Mouse (Mus musculus): ENCODE results near the gene Atn1. TPM values are rescaled to one million over a fixed set of nuclear protein-coding genes. Genes with fewer than 3 reads are reported as not detected.
A peak's percentile ranks its signal among the peaks of the same experiment; 100 is the strongest.

Atn1 gene
- polyA plus RNA-seq, 1 experiment from 2014 or later: 1.5 TPM

DNA sequence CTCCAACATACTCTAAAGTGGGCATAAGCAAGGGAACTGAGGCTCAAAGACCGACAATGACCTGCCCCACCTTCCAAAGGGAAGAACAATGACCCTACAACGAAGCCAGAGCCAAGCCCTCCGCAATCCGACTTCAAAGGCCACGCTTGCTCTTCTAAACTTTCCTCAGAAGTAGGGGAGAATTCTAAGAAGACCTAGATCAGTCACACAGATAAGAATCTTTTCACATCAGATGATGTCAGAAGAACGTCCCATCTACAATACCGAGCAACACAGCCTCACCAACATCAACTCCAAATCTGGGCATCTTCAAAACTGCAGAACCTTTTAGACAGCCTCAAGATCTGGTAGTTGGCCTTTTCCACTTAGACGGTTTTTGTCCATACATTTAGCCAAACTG is 5.9 kb downstream of the Atn1 start:
- H3K27me3 ChIP-seq: peaks cover 30% of the 10 kb centered on the region
- no peak for ATAC-seq (ENCODE audit: low read depth)
- no peak overlapping the region for H3K4me3 ChIP-seq (replicated peaks)
- H3K9ac ChIP-seq: no peak overlapping the region
- peaks cover 29% of the 10 kb centered on the region for H3K4me1 ChIP-seq (replicated peaks)
- H3K4me2 ChIP-seq: no peak overlapping the region
- H3K9me3 ChIP-seq (replicated peaks): no peaks in the 10 kb centered on the region
- no peak overlapping the region for H3K27ac ChIP-seq
- H3K36me3 ChIP-seq: peaks cover 10% of the 10 kb centered on the region; the same call in 1 of the 2 replicates
- WGBS (ENCODE audit: insufficient replicate concordance): 67% methylated on average over 8 of the region's 8 CpGs
- no peak for DNase-seq

DNA sequence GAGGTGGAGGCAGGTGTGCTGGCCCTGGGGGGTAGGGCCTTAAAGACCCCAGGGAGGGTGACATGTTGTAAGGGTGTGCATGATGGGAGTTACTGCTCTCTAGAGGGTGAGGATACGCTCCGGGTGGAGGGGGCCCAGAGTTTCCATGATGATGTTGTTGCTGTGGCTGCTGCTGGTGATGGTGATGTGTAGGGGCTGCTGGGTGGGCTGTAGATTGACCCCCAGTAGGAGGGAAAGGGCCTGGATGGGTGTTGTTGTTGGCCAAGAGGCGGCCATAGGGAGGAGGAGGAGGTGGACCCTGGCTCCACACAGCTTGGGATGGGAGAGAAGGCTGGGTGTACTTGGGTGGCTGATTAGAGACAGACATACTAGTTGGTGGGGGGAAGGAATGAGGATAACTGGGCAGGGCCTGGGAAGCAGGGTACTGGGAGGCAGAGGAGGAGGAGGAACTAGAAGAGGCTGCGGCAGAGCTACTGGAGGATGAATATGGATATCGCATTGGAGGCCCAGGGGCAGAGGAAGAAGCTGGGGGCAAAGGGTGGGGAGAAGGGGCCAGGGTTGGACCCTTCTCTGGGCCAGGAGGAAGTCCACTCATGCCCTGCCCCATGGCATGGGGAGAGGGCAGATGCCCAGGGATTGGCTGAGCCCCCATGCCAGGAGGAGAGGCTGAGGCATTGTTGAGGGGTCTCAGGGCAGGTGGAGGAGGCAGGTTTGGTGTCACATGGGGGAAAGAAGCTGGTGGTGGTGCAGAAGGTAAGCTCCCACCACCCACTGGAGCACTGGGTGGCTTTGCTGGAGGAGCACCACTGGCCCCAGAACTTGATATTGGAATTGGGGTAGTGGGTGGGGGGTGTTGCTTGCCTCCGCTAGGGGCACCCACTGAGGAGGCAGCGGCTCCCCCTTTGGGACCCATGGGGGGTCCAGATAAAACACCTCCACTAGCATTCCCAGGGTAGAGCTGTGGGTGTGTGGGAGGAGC is 9.4 kb downstream of the Atn1 start:
- no peaks in the 10 kb centered on the region for H3K27me3 ChIP-seq
- peak overlapping the region; percentile 100 for H3K4me2 ChIP-seq
- no peak overlapping the region for H3K27ac ChIP-seq
- peaks cover 28% of the 10 kb centered on the region for H3K4me1 ChIP-seq (replicated peaks)
- no peaks in the 10 kb centered on the region for H3K9me3 ChIP-seq (replicated peaks)
- peak overlapping the region; percentile 91 for H3K9ac ChIP-seq
- DNase-seq (no peak), ATAC-seq (ENCODE audit: low read depth) (no peak)
- WGBS (ENCODE audit: insufficient replicate concordance): 79% methylated on average over 7 of the region's 7 CpGs
- H3K4me3 ChIP-seq (replicated peaks): peak overlapping the region; percentile 71
- peaks cover 16% of the 10 kb centered on the region for H3K36me3 ChIP-seq

DNA sequence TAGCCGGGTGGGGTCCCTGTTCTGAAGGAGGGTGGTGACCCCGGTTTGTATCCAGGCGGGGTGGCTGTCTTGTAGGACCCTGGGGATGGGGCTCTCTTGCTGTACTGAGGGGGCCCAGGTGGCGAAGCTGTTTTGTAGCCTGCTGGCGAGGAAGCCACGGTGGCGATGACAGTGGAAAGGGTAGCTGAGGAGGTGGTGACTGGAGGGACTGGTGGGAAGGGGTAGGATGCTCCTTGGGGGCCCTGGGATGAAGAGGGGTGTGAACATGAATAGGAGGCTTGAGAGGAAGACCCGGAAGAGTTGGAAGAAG is 10.1 kb downstream of the Atn1 start:
- WGBS (ENCODE audit: insufficient replicate concordance): 28% methylated on average over 8 of the region's 8 CpGs
- Histone ChIP-seq H3K27me3 (no peaks in the 10 kb centered on the region), H3K36me3 (peaks cover 16% of the 10 kb centered on the region), H3K4me3 (replicated peaks) (peak overlapping the region; percentile 71), H3K4me2 (peak overlapping the region; percentile 100), H3K9me3 (replicated peaks) (no peaks in the 10 kb centered on the region), H3K27ac (peak overlapping the region; percentile 86), H3K9ac (peak overlapping the region; percentile 91), H3K4me1 (replicated peaks) (peaks cover 30% of the 10 kb centered on the region)
- DNase-seq: no peak
- no peak for ATAC-seq (ENCODE audit: low read depth)

DNA sequence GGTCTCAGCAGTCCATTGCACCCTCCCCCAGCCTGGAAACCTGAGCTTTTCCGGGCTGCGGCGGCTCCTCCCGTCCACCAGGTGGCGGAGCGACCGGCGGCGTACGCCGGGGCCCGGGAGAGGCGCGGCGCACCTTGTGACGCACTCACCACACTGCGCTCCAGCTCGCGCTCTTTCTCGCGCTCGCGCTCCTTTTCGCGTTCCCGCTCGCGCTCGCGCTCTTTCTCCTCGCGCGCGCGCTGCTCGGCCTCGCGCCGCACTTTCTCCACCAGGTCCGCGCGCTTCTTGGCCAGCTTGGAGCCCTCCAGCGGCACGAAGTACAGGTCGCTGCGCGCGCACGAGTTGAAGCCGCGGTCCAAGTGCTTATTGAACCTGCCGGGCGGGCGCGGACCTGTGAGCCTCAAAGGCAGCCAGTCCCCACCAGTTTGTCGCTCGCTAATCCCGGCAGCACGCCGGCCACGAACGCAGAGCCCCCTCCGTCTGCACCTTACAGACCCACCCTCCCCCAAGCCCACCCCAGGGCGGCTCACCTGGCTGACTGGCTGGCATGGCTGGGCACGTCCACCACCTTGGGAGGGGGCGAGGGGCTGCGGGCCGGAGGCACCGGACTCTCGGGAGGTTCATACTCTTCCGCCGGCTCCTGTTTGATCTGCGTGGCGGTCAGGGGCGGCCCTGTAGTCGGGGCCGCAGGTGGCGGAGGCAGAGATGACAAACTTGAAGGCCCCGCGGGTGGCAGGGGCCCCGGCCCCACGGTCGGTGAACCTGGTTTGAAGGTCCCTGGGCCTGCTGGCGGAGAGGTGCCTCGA is 10.6 kb downstream of the Atn1 start:
- peaks cover 32% of the 10 kb centered on the region for H3K4me1 ChIP-seq (replicated peaks)
- DNase-seq (peak; percentile 90), ATAC-seq (ENCODE audit: low read depth) (peak; percentile 76)
- H3K9me3 ChIP-seq (replicated peaks): no peaks in the 10 kb centered on the region
- H3K4me3 ChIP-seq (replicated peaks): peak overlapping the region; percentile 71
- peak overlapping the region; percentile 100 for H3K4me2 ChIP-seq
- no peaks in the 10 kb centered on the region for H3K27me3 ChIP-seq
- peak overlapping the region; percentile 91 for H3K9ac ChIP-seq
- WGBS (ENCODE audit: insufficient replicate concordance): under 1% methylated on average over 85 of the region's 85 CpGs
- H3K36me3 ChIP-seq: peaks cover 16% of the 10 kb centered on the region
- H3K27ac ChIP-seq: peak overlapping the region; percentile 86

DNA sequence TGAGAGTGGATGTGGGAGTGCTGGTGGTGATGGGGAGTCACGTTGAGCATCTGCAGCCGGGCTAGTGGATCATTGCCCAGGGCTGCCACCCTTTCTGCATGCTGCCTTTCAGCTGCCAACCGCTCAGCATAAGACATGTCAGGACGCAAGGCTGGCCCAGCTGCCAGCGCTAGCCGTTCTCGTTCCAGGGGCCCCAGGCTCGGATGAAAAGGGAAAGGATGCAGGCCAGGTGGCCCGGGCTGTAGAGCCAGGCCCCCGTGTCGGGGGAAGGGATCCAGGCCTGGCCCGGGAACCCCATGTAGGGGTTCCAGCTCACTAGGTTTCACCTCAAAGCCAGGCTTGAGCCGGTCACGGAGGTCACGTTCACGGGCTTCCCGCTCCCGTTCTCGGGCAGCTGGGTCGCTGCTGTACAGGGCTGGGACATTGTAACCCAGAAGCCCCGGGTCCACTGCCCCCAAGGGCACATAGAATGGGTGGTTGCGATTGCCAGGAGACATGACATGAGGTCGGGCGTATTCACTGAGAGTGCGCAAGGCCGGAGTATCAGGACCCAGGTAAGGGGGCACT is 11.5 kb downstream of the Atn1 start:
- peak overlapping the region; percentile 70 for H3K9ac ChIP-seq
- H3K4me2 ChIP-seq: peak overlapping the region; percentile 100
- peak overlapping the region; percentile 71 for H3K4me3 ChIP-seq (replicated peaks)
- no peaks in the 10 kb centered on the region for H3K9me3 ChIP-seq (replicated peaks)
- no peaks in the 10 kb centered on the region for H3K27me3 ChIP-seq
- peaks cover 16% of the 10 kb centered on the region for H3K36me3 ChIP-seq
- no peak for ATAC-seq (ENCODE audit: low read depth)
- H3K4me1 ChIP-seq (replicated peaks): peaks cover 40% of the 10 kb centered on the region
- no peak for DNase-seq
- peak overlapping the region; percentile 47; the same call in 1 of the 2 replicates for H3K27ac ChIP-seq
- 69% methylated on average over 26 of the region's 26 CpGs for WGBS (ENCODE audit: insufficient replicate concordance)

DNA sequence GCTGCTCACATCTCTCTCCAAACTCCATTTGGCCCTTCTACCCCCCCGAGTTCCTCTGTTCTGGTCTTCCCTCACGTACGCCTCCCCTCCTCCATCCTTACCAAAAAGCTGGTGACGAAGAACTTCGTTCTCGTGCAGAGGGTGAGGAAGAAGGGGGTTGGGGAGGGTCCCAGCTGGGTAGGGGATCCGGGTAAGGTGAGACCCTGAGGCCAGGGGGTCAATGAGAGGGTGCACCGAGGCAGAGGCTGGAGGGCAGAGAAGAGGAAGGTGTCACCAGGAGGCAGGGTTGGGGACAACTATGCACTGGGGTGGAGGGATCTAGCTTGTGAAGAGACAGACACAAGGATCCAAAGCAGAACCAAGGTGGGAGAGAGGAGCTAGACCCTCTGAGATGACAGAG is 12.7 kb downstream of the Atn1 start:
- H3K4me1 ChIP-seq (replicated peaks): peaks cover 52% of the 10 kb centered on the region
- 80% methylated on average over 8 of the region's 8 CpGs for WGBS (ENCODE audit: insufficient replicate concordance)
- no peaks in the 10 kb centered on the region for H3K9me3 ChIP-seq (replicated peaks)
- H3K4me3 ChIP-seq (replicated peaks): no peak overlapping the region
- no peak overlapping the region for H3K4me2 ChIP-seq
- ATAC-seq (ENCODE audit: low read depth) (no peak), DNase-seq (no peak)
- no peaks in the 10 kb centered on the region for H3K27me3 ChIP-seq
- H3K36me3 ChIP-seq: peaks cover 16% of the 10 kb centered on the region
- H3K9ac ChIP-seq: no peak overlapping the region
- no peak overlapping the region for H3K27ac ChIP-seq

DNA sequence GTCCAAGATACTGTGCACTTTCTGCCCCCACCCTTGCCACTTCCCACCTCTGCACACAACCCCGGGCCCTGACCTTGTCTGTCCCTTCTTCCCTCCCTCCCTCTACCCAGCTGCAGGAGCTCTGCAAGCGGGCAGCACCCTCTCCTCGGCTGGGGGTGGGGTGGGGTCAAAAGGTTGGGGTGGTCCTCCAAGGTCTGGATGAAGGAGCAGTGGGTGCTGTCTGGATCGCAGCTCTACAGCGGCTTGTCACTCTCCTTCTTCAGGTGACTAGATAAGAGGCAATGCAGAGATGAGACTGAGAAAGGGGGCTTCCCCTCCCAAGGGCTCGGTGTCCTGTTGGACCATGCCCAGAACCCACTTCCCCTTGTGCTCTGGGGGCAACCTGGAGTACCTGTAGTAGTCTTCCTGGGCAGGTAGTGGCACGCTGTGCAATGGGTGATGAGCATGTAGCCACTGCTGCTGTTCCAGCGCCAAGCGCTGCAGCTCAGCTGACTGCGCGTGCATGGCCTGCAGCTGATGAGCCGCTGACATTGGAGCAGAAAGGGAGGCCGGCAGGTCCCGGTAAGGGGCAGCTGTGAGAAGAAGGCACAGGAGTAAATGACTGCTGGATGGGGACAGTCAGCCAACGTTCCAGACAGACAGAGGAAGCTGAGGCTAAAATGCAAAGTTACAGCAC is 13.3 kb downstream of the Atn1 start:
- Histone ChIP-seq H3K4me1 (replicated peaks) (peaks cover 59% of the 10 kb centered on the region), H3K27ac (no peak overlapping the region), H3K9ac (no peak overlapping the region), H3K4me2 (no peak overlapping the region), H3K4me3 (replicated peaks) (no peak overlapping the region), H3K27me3 (no peaks in the 10 kb centered on the region), H3K9me3 (replicated peaks) (no peaks in the 10 kb centered on the region), H3K36me3 (peaks cover 9% of the 10 kb centered on the region)
- ATAC-seq (ENCODE audit: low read depth): no peak
- DNase-seq: no peak
- 87% methylated on average over 15 of the region's 15 CpGs for WGBS (ENCODE audit: insufficient replicate concordance)

DNA sequence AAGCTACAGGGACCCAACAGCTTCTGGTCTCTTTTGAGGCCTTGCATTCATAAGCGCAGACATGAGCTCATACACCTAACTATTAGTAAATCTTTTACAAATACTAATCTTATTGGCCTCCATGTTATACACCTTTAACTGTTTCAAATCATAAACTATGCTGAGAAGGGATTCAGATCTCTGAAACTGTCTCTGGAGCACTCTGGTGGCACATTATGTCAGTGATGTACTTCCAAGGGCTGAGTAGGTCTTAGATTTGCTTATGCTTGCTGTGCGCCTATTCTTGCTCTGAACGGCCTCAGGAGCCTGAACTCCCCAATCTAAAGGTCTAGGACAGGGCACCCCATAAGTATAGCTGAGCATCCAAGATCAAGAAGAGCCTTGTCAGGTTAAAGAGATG is 14.5 kb downstream of the Atn1 start:
- H3K27me3 ChIP-seq: no peaks in the 10 kb centered on the region
- peak overlapping the region; percentile 67 for H3K4me3 ChIP-seq (replicated peaks)
- DNase-seq (no peak), ATAC-seq (ENCODE audit: low read depth) (no peak)
- peak overlapping the region; percentile 98 for H3K27ac ChIP-seq
- peaks cover 6% of the 10 kb centered on the region for H3K36me3 ChIP-seq
- H3K9me3 ChIP-seq (replicated peaks): no peaks in the 10 kb centered on the region
- H3K4me1 ChIP-seq (replicated peaks): peaks cover 63% of the 10 kb centered on the region
- 78% methylated on average over 3 of the region's 3 CpGs for WGBS (ENCODE audit: insufficient replicate concordance)
- H3K4me2 ChIP-seq: peak overlapping the region; percentile 97
- H3K9ac ChIP-seq: peak overlapping the region; percentile 85

DNA sequence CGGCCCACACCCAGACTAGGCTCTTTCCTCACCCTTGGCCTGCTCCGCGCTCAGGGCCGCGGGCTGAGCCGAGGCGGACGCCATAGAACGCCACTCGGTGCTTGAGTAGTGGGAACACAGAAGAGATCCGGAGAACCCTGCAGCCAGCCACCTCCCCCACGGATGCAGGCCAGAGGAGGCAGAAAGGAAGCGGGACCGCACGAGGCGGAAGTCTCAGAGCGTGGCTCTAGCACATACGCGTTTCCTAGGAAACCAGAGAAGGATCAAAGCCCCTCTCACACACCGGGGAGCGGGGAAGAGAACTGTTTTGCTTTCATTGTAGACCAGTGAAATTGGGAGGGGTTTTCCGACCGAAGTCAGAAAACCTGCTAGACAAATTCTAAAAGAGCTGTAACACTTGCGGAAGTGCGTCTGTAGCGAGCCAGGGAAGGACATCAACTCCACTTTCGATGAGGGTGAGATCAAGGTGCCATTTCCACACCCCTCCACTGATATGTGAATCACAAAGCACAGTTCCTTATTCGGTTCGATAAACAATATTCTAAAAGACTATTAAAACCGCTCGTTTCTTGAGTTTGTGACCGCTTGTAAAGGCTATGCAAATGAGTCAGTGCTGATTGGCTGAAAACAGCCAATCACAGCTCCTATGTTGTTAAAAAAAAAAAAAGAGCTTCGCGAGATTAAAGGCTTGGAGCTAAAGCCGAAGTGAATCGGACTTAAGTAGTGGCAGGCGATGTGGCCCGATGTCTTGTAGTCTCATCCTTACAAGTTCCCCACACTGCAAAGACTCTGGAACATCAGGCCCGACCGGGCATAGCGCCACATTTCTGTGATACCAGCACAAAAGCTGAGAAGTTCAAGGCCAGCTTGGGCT is 15.2 kb downstream of the Atn1 start, which contains the start of gene Grcc10:
Gene Grcc10 (minus strand): TSS at position 487 of the 874 bp plus-strand sequence.
- H3K4me2 ChIP-seq: peak within 1 kb of the TSS; percentile 97
- WGBS (ENCODE audit: insufficient replicate concordance): under 1% methylated on average over 41 of the region's 41 CpGs
- H3K9me3 ChIP-seq (replicated peaks): no peaks in the 10 kb centered on the region
- H3K9ac ChIP-seq: peak within 1 kb of the TSS; percentile 85
- peaks cover 56% of the 10 kb centered on the region for H3K4me1 ChIP-seq (replicated peaks)
- no peaks in the 10 kb centered on the region for H3K27me3 ChIP-seq
- peak; percentile 82 for ATAC-seq (ENCODE audit: low read depth)
- peaks cover 6% of the 10 kb centered on the region for H3K36me3 ChIP-seq
- peak; percentile 85 for DNase-seq
- peak within 1 kb of the TSS; percentile 67 for H3K4me3 ChIP-seq (replicated peaks)
- H3K27ac ChIP-seq: peak within 1 kb of the TSS; percentile 98
